Mouse (Mus musculus) ES-E14 (cell line): ENCODE measurements around the gene Xaf1. TPM values are rescaled to one million over a fixed set of nuclear protein-coding genes. Genes with fewer than 3 reads are reported as not detected.
A peak's percentile ranks its signal among the peaks of the same experiment; 100 is the strongest.

Experiments
- DNase-seq: peaks from one replicate; pipeline ENCODE4 v3.0.0-alpha.2; 2013; ENCODE audit warnings: low read depth, low spot score
- H3K27ac ChIP-seq: 2 replicates; pipeline ENCODE4 v1.5.1; 2012; ENCODE audit warnings: low read depth, mild to moderate bottlenecking, low read length, moderate library complexity, mixed read lengths; ENCODE audit not compliant: poor library complexity, insufficient read depth, severe bottlenecking
- H3K36me3 ChIP-seq: 2 replicates; pipeline ENCODE4 v1.6.1; 2012; ENCODE audit warnings: mild to moderate bottlenecking, low read length, moderate library complexity, mixed read lengths; ENCODE audit not compliant: control insufficient read depth, poor library complexity, insufficient read depth, severe bottlenecking
- H3K4me1 ChIP-seq, 2 experiments: fragments of 150-350 bp in 1 of 2; sonication (generic) in 1 of 2; 2 replicates each; pipeline ENCODE4 v1.6.1; 2012; ENCODE audit warnings: low read length in 2 of 2, mild to moderate bottlenecking in 1 of 2, mixed read lengths in 1 of 2; ENCODE audit not compliant: control insufficient read depth in 2 of 2, insufficient read depth in 2 of 2, poor library complexity in 1 of 2
- H3K4me3 ChIP-seq, 2 experiments: fragments of 150-350 bp in 1 of 2; sonication (generic) in 1 of 2; 2 replicates each; pipeline ENCODE4 v1.5.1; 2012; ENCODE audit warnings: low read length in 2 of 2, low read depth in 1 of 2, mild to moderate bottlenecking in 1 of 2, mixed read lengths in 1 of 2; ENCODE audit not compliant: insufficient read depth in 1 of 2, poor library complexity in 1 of 2, severe bottlenecking in 1 of 2
- H3K9ac ChIP-seq: 2 replicates; pipeline ENCODE4 v1.6.1; 2012; ENCODE audit warnings: low read depth, mild to moderate bottlenecking, low read length, mixed read lengths; ENCODE audit not compliant: poor library complexity, insufficient read depth, severe bottlenecking
- H3K9me3 ChIP-seq: fragments of 150-350 bp; sonication (generic); 2 replicates; pipeline ENCODE4 v1.6.1; 2012; ENCODE audit warnings: low read depth, mild to moderate bottlenecking, low read length; ENCODE audit not compliant: control insufficient read depth, insufficient read depth
- CHD2 ChIP-seq: IDR thresholded peaks from 2 replicates; pipeline ENCODE4 v1.6.1; 2014; ENCODE audit warnings: mild to moderate bottlenecking, low read depth, low read length, inconsistent platforms
- HCFC1 ChIP-seq: IDR thresholded peaks from 2 replicates; pipeline ENCODE4 v1.6.1; 2012; ENCODE audit warnings: low read length, inconsistent platforms, borderline replicate concordance; ENCODE audit not compliant: insufficient read depth
- MAFK ChIP-seq: IDR thresholded peaks from 2 replicates; pipeline ENCODE4 v1.6.1; 2014; ENCODE audit warnings: mild to moderate bottlenecking, low read depth, low read length, inconsistent platforms; ENCODE audit not compliant: insufficient read depth
- ZC3H11A ChIP-seq: IDR thresholded peaks from 2 replicates; pipeline ENCODE4 v1.6.1; 2012; ENCODE audit warnings: low read depth, mild to moderate bottlenecking, inconsistent platforms, low read length, borderline replicate concordance
- ZNF384 ChIP-seq: IDR thresholded peaks from 2 replicates; pipeline ENCODE4 v1.6.1; 2012; ENCODE audit warnings: low read depth, low read length, inconsistent platforms
- in situ Hi-C, 2 experiments: fragments of 600-800 bp; cut with MboI; formaldehyde crosslinking; loops; one replicate each; pipeline ENCODE4 v1.15.1; 2025; ENCODE audit warnings: low sequenced_read_pairs in 2 of 2, inconsistent platforms in 1 of 2; ENCODE audit not compliant: unreplicated experiment in 2 of 2
- total RNA-seq: library from RNA; depleted of rRNA; stranded (reverse); fragments of 300-350 nt; gene quantifications from 2 replicates; pipeline ENCODE4 v1.2.3, GENCODE M21; 2012

Gene Xaf1
- total RNA-seq, 1 experiment: 7.5 TPM

DNA sequence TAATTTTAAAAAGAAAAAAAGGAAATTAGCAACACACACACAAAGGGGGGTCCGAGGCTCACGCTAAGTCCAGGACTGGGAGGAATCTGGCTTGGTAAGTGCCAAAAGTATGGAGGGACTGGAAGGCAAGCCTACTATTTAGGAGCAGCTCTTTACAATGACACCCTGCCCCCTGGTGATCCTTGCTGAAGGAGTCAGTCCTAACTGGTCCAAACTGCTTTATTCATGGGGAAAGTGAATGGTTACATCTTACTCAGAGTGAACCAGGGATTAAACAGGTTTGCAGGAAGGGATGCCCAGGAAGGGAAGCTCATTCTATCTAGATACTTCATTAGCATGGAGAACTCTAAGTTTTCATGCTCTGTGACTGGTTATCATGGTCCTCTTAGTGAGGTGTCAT, 14.3 kb upstream of the Xaf1 start:
- Histone ChIP-seq H3K9ac (no peak overlapping the region), H3K27ac (peak overlapping the region; percentile 30; the same call in 1 of the 2 replicates), H3K36me3 (no peaks in the 10 kb centered on the region), H3K9me3 (no peaks in the 10 kb centered on the region), H3K4me1 (peaks cover 13 to 27% of the 10 kb centered on the region in 2 experiments), H3K4me3 (no peak overlapping the region)
- TF ChIP-seq ZNF384 (no peak), CHD2 (no peak), MAFK (no peak), ZC3H11A (no peak), HCFC1 (no peak)
- DNase-seq: no peak
- in situ Hi-C loops: no loop called here

GRCm38 (mm10) chr11:72287543-72287942, 13.9 kb upstream of the Xaf1 start:
- no peak for DNase-seq
- TF ChIP-seq MAFK (no peak), CHD2 (no peak), HCFC1 (no peak), ZC3H11A (no peak), ZNF384 (no peak)
- no peak overlapping the region for H3K4me3 ChIP-seq
- H3K9ac ChIP-seq: no peak overlapping the region
- H3K36me3 ChIP-seq: no peaks in the 10 kb centered on the region
- H3K27ac ChIP-seq: peak overlapping the region; percentile 30; the same call in 1 of the 2 replicates
- no peaks in the 10 kb centered on the region for H3K9me3 ChIP-seq
- in situ Hi-C loops: no loop called here
- peaks cover 13 to 27% of the 10 kb centered on the region in 2 experiments for H3K4me1 ChIP-seq

- peaks cover 0 to 1% of the 10 kb centered on the region in 2 experiments; a peak in 1 of 4 replicates for H3K4me1 ChIP-seq
- no peaks in the 10 kb centered on the region for H3K9me3 ChIP-seq
- no peak overlapping the region for H3K4me3 ChIP-seq
- TF ChIP-seq ZC3H11A: no peak
- TF ChIP-seq HCFC1: no peak
- no peak for TF ChIP-seq MAFK
- no peak for TF ChIP-seq ZNF384
- TF ChIP-seq CHD2: no peak
- in situ Hi-C loops: no loop called here
- no peak overlapping the region for H3K27ac ChIP-seq
- H3K36me3 ChIP-seq: no peaks in the 10 kb centered on the region
- H3K9ac ChIP-seq: no peak overlapping the region
- DNase-seq: no peak
Observed at GRCm38 (mm10) chr11:72293116-72293515, 8.3 kb upstream of the Xaf1 start.

DNA sequence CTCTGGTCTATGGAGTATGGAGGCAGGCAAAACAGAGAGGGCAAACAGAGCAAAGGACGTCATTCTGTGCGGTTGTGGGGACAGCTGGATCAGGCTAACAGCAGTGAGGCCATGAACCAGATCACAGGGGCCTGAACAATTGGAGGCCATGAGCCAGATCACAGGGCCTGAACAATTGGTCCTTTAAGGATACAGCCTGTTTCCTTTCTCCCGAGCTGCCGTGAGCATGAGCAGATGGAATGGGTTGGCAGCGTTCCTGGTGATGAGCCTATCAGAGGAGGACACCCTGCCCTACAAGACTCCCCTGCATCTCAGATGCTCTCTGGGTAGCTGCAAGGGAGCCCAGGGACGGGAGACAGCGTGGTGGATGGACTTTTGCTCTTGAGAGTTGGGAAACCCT, 801 bp downstream of the Xaf1 start:
- no peak overlapping the region for H3K27ac ChIP-seq
- H3K4me3 ChIP-seq: no peak overlapping the region; a peak in 1 of 4 replicates
- H3K4me1 ChIP-seq: peaks cover 0 to 11% of the 10 kb centered on the region in 2 experiments; a peak in 3 of 4 replicates
- no peak overlapping the region for H3K9ac ChIP-seq
- no peaks in the 10 kb centered on the region for H3K9me3 ChIP-seq
- no peak for TF ChIP-seq MAFK
- TF ChIP-seq HCFC1: no peak
- no peak for TF ChIP-seq ZC3H11A
- no peak for TF ChIP-seq ZNF384
- in situ Hi-C loops: no loop called here
- H3K36me3 ChIP-seq: no peaks in the 10 kb centered on the region
- DNase-seq: no peak

DNA sequence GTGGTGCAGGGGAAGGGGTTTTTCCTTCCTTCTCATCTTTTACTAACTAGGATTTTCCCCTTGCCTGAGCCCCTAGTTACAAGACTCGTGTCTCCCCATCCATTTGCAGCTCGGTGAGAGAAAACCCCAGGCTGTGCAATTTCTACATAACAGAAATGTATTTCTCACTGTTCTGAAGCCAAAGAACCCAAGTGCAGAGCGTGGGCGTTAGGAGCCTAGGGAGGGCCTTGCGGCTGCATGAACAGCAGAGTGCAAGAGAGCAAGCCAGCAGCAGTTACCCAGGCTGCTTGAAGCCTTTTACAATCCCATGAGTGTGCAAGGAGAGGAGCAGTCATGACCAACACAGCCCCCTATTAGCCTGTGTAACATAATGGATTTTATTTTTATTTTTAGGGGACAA, 6.0 kb downstream of the Xaf1 start:
- in situ Hi-C loops: no loop called here
- TF ChIP-seq HCFC1 (no peak), MAFK (no peak), CHD2 (no peak), ZNF384 (no peak)
- no peak overlapping the region for H3K27ac ChIP-seq

More for the DNA sequence above, 6.0 kb downstream of the Xaf1 start:
- H3K4me1 ChIP-seq: no peaks in the 10 kb centered on the region; a peak in 1 of 4 replicates
- H3K36me3 ChIP-seq: no peaks in the 10 kb centered on the region
- H3K9me3 ChIP-seq: no peaks in the 10 kb centered on the region
- no peak overlapping the region for H3K4me3 ChIP-seq
- no peak for DNase-seq
- no peak overlapping the region for H3K9ac ChIP-seq
